Mouse (Mus musculus): ENCODE measurements at regions not wholly inside any gene's neighbourhood (a gene's known extent, or its start where the extent isn't known, plus 50 kb on each side); places are given as distances from the start of the nearest gene placed in this dataset.

DNA sequence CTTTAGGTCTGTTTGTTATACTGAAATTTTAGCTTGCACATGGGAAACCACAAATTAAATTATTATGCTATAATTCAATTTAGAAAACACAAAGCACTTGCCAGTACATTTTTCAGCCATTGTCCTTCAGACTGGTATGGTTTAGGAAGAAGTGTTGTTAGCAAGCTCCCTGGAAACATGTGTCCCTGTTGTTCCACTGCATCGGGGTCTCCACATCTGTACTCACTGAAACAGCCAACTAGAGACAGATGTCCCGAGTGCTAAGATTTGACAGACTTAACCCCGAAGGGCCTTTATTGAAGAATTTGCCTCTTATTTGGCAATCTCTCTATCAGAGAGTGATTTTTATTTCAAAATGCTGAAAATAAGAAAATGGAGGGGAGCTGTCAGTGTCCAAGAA lies 362.6 kb downstream of the Rfpl4b start:
- no peak for ATAC-seq (replicated peaks; ENCODE audit: low FRiP score)
- no peak overlapping the region for H3K4me3 ChIP-seq (replicated peaks)
- WGBS: 73% methylated on average over 3 of the region's 3 CpGs

DNA sequence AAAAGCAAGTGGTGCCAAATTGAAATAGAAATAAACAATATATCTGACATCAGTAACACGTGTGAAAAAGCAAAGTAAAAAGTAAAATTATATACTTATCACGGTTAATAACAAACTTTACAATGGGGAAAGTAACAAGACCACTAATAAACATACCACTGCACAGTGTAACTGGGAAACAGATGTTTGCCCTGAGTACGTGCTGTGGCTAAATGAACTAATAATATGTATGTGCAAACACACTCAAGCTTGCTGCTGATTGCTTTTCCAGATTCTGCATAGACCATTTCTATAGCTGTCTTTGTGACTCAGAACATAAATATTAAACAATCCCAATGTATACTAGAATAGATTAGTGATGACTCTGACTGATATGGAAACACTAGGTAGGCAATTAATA lies 363.2 kb downstream of the Rfpl4b start:
- 82% methylated on average over 3 of the region's 3 CpGs for WGBS
- Histone ChIP-seq H3K9me3 (replicated peaks) (no peaks in the 10 kb centered on the region), H3K4me2 (no peak overlapping the region), H3K4me3 (replicated peaks) (no peak overlapping the region), H3K36me3 (no peaks in the 10 kb centered on the region), H3K27ac (no peak overlapping the region), H3K9ac (no peak overlapping the region), H3K4me1 (no peaks in the 10 kb centered on the region), H3K27me3 (no peaks in the 10 kb centered on the region)
- ATAC-seq (replicated peaks; ENCODE audit: low FRiP score): no peak

More for the DNA sequence above, 362.6 kb downstream of the Rfpl4b start:
- no peaks in the 10 kb centered on the region for H3K4me1 ChIP-seq
- no peak overlapping the region for H3K9ac ChIP-seq
- H3K9me3 ChIP-seq (replicated peaks): no peaks in the 10 kb centered on the region
- no peak overlapping the region for H3K4me2 ChIP-seq
- H3K36me3 ChIP-seq: no peaks in the 10 kb centered on the region
- no peaks in the 10 kb centered on the region for H3K27me3 ChIP-seq
- no peak overlapping the region for H3K27ac ChIP-seq

DNA sequence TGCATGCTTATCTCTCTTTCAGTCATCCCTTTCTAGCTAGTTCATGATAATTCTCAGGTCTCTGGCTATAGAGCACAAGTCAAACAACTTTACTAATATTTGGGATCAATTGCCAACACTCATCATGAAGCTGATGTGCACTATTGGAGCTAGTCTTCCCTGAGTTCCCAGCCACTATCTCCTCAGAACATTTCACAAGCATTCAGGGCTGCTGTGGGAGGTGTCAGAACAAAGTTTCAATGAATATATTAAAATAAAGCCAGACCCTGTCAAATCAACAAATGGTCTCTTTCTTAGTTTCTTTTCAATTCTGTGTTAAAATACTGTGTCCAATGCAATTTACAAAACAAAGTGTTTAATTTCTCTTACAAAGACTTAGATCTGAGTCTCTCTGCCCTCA lies 364.8 kb downstream of the Rfpl4b start:
- Histone ChIP-seq H3K4me1 (no peaks in the 10 kb centered on the region), H3K27me3 (no peaks in the 10 kb centered on the region), H3K9ac (no peak overlapping the region), H3K36me3 (no peaks in the 10 kb centered on the region), H3K27ac (no peak overlapping the region), H3K4me2 (no peak overlapping the region), H3K9me3 (replicated peaks) (no peaks in the 10 kb centered on the region), H3K4me3 (replicated peaks) (no peak overlapping the region)
- no peak for ATAC-seq (replicated peaks; ENCODE audit: low FRiP score)

DNA sequence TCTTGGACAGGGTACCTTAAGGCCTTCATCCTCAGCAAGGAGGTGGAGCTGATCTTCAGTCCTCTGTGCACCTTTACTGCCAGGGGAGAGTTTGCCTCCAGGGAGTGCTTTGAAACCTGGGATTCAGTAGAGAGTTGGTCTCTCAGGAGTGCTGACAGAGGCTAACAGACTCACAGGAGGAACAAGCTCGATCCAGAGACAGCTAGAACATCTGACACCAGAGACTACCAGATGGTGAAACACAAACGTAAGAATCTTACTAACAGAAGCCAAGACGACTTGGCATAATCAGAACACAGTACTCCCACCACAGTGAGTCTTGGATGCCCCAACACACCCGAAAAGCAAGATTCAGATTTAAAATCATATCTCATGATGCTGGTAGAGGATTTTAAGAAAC lies 372.3 kb downstream of the Rfpl4b start:
- Histone ChIP-seq H3K9me3 (replicated peaks) (no peaks in the 10 kb centered on the region), H3K4me2 (no peak overlapping the region), H3K9ac (no peak overlapping the region), H3K36me3 (no peaks in the 10 kb centered on the region), H3K27ac (no peak overlapping the region), H3K27me3 (no peaks in the 10 kb centered on the region), H3K4me3 (replicated peaks) (no peak overlapping the region), H3K4me1 (no peaks in the 10 kb centered on the region)
- no peak for ATAC-seq (replicated peaks; ENCODE audit: low FRiP score)
- 78% methylated on average over 4 of the region's 4 CpGs for WGBS

DNA sequence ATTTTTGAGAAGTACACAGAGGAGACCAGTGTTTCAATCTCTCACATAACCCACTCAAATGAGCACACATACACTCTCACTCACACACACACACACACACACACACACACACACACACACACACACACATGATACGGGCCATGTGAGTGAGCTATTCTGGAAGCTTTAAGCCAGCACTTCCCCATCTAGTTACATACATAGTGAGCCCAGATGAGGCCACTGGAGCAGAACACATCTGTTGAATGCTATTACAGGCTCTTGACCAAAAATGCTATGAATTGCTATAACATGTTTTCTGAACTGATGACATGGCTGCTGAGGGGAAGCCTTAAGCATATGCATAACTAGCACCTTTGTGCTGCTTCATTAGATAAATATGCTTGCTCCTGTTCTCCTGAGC lies 373.9 kb downstream of the Rfpl4b start:
- H3K4me2 ChIP-seq: no peak overlapping the region
- WGBS: 92% methylated on average over 1 of the region's 1 CpGs
- no peak overlapping the region for H3K27ac ChIP-seq
- no peak overlapping the region for H3K4me3 ChIP-seq (replicated peaks)
- H3K36me3 ChIP-seq: no peaks in the 10 kb centered on the region
- no peak for ATAC-seq (replicated peaks; ENCODE audit: low FRiP score)
- H3K9ac ChIP-seq: no peak overlapping the region
- no peaks in the 10 kb centered on the region for H3K9me3 ChIP-seq (replicated peaks)
- H3K4me1 ChIP-seq: no peaks in the 10 kb centered on the region
- H3K27me3 ChIP-seq: no peaks in the 10 kb centered on the region

DNA sequence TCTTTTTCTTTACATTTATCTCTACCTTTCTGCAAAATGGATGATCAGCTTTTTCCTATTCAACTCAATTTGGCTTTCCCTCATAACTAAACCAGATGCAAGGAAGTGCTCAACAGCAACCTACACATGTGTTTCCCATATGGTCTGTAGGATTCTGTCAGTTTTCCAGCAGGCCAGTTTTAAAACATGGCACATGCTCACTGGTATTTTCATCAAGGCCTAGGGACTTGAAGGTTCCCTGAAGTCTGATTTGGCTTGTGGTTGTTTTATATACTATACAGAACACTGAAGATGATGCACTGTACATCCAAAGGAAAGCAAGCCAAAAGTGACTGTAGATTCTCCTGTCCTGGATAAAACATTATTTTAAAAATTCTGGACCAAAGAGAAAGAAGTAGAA lies 374.3 kb downstream of the Rfpl4b start:
- ATAC-seq (replicated peaks; ENCODE audit: low FRiP score): no peak

DNA sequence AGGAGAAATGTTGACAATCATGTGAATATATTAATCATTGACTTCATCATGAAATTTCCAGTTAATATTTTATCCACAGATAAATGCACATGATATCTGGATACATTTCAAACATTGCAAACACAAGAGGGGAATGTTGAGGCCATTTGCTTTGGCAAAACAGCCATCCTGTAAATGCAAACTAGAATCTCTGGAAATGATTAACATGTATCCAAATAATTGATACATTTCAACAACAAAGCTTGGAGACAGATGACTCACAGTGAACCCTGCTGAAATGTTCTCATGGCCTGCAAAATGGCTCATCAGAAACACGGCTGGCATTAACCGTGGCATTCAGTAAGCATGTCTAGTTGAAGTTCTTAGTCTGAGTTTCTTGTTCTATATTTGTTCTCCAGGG lies 382.3 kb downstream of the Rfpl4b start:
- 94% methylated on average over 2 of the region's 2 CpGs for WGBS
- no peak for ATAC-seq (replicated peaks; ENCODE audit: low FRiP score)
- H3K9ac ChIP-seq: no peak overlapping the region
- H3K4me3 ChIP-seq (replicated peaks): no peak overlapping the region
- H3K4me2 ChIP-seq: no peak overlapping the region
- H3K9me3 ChIP-seq (replicated peaks): no peaks in the 10 kb centered on the region
- H3K4me1 ChIP-seq: no peaks in the 10 kb centered on the region
- no peaks in the 10 kb centered on the region for H3K36me3 ChIP-seq
- no peaks in the 10 kb centered on the region for H3K27me3 ChIP-seq
- no peak overlapping the region for H3K27ac ChIP-seq

More for the DNA sequence above, 374.3 kb downstream of the Rfpl4b start:
- Histone ChIP-seq H3K4me1 (no peaks in the 10 kb centered on the region), H3K4me3 (replicated peaks) (no peak overlapping the region), H3K9me3 (replicated peaks) (no peaks in the 10 kb centered on the region), H3K4me2 (no peak overlapping the region), H3K27ac (no peak overlapping the region), H3K27me3 (no peaks in the 10 kb centered on the region), H3K36me3 (no peaks in the 10 kb centered on the region), H3K9ac (no peak overlapping the region)

DNA sequence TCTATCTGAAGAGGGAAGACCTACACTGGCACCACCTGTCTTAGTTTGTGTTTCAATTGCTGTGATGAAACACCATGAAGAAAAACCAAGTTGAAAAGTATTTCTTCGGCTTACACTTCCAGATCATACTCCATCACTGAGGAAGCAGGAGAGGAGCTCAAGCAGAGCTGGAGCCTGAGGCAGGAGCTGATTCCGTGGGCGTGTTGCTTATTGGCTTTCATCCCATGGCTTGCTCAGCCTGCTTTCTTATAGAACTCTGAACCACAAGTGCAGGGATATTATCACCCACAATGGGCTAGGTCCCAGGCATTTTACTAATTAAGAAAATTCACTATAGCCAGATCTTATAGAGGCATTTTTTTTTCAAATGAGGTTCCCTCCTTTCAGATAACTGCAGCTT lies 384.7 kb downstream of the Rfpl4b start:
- Histone ChIP-seq H3K27ac (no peak overlapping the region), H3K9me3 (replicated peaks) (no peaks in the 10 kb centered on the region), H3K4me1 (no peaks in the 10 kb centered on the region), H3K27me3 (no peaks in the 10 kb centered on the region), H3K36me3 (no peaks in the 10 kb centered on the region), H3K4me2 (no peak overlapping the region), H3K4me3 (replicated peaks) (no peak overlapping the region), H3K9ac (no peak overlapping the region)
- 90% methylated on average over 3 of the region's 3 CpGs for WGBS
- no peak for ATAC-seq (replicated peaks; ENCODE audit: low FRiP score)

DNA sequence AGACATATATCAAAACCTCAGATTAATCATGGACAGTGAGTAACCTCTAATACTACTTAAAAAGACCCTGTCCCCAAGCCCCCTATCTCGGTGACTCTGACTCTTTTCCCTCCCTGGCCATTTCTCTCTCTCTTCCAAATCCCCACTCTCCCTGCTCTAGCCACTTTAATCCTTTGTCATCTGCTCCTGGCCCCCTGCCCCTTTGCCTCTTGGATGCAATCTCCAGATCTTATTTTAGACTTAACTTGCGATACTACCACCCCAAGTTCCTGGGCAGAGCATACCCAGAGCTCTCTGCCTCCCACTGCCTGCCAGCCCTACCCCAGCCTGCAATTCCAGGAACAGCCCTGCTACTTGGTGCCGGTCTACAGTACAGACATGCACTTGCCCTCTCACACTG lies 400.0 kb downstream of the Rfpl4b start:
- Histone ChIP-seq H3K27me3 (no peaks in the 10 kb centered on the region), H3K4me3 (replicated peaks) (no peak overlapping the region), H3K27ac (no peak overlapping the region), H3K9ac (no peak overlapping the region), H3K4me1 (no peaks in the 10 kb centered on the region), H3K4me2 (no peak overlapping the region), H3K36me3 (no peaks in the 10 kb centered on the region), H3K9me3 (replicated peaks) (no peaks in the 10 kb centered on the region)
- 87% methylated on average over 3 of the region's 3 CpGs for WGBS
- no peak for ATAC-seq (replicated peaks; ENCODE audit: low FRiP score)

DNA sequence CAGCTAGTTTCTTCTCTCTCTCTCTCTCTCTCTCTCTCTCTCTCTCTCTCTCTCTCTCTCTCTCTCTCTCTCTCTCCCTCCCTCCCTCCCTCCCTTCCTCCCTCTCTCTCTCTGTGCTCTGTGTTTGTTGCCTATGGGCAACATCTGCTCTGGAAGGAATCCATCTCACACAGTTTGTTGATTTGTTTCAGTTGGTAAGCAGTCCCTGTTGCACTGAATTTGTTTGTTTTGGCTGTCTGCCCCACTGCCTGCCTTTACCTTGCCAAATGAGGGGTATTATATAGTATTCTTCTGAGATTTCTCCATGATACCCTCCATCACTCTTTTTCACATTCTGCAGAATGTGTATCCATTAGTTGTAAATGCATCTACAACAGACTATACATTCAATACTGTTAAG lies 401.8 kb downstream of the Rfpl4b start:
- ATAC-seq (replicated peaks; ENCODE audit: low FRiP score): no peak
- Histone ChIP-seq H3K9ac (no peak overlapping the region), H3K9me3 (replicated peaks) (no peaks in the 10 kb centered on the region), H3K27me3 (no peaks in the 10 kb centered on the region), H3K4me1 (no peaks in the 10 kb centered on the region), H3K36me3 (no peaks in the 10 kb centered on the region), H3K4me3 (replicated peaks) (no peak overlapping the region), H3K27ac (no peak overlapping the region), H3K4me2 (no peak overlapping the region)

DNA sequence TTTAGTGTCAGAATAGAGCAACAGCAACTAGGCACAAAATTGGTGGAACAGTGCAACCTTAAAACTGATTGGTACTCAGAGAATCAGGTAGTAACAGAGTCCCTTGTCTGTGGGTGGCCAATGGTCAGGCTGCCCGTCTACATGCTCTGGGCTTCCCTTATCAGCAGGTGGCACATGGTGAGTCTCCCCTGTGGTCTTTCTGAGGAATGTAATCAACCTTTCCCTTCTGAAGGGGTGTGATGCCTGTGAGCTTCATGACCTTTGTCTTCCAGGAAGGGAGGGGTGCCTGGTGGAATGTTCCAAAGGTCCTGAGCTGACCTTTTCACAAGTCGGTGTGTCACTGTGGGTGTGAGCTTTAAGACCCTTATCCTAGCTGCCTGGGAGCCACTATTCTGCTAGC lies 438.4 kb downstream of the Rfpl4b start:
- no peaks in the 10 kb centered on the region for H3K9me3 ChIP-seq (replicated peaks)

DNA sequence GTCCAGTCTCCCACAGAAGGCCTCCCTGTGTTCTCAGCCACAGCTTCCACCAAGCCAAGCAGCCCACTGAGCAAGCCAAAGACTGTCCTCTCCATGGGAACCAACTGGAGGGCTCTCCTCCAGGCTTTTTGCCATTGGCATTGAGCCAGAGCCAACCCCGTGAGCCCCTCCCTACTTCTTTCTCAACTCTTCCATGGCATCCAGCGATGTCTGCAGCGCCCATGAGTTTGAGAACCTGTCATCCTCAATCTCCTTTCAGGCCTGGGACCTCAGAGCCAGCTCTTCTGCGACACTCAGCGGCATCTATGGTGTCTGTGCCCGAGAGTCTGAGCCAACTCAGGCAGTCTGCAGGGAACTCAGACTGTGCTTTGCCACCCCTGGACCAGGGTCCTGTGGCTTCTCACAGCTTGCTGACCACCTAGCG lies 439.7 kb downstream of the Rfpl4b start:
- no peak for ATAC-seq (replicated peaks; ENCODE audit: low FRiP score)
- Histone ChIP-seq H3K4me2 (no peak overlapping the region), H3K36me3 (no peaks in the 10 kb centered on the region), H3K4me1 (no peaks in the 10 kb centered on the region), H3K4me3 (replicated peaks) (no peak overlapping the region), H3K9me3 (replicated peaks) (no peaks in the 10 kb centered on the region), H3K27me3 (no peaks in the 10 kb centered on the region), H3K9ac (no peak overlapping the region), H3K27ac (no peak overlapping the region)
- WGBS: 91% methylated on average over 7 of the region's 7 CpGs

More for the DNA sequence above, 438.4 kb downstream of the Rfpl4b start:
- ATAC-seq (replicated peaks; ENCODE audit: low FRiP score): no peak
- no peaks in the 10 kb centered on the region for H3K27me3 ChIP-seq
- no peaks in the 10 kb centered on the region for H3K36me3 ChIP-seq
- H3K27ac ChIP-seq: no peak overlapping the region
- WGBS: 49% methylated on average over 2 of the region's 2 CpGs
- H3K4me2 ChIP-seq: no peak overlapping the region
- no peak overlapping the region for H3K9ac ChIP-seq
- H3K4me3 ChIP-seq (replicated peaks): no peak overlapping the region
- H3K4me1 ChIP-seq: no peaks in the 10 kb centered on the region

DNA sequence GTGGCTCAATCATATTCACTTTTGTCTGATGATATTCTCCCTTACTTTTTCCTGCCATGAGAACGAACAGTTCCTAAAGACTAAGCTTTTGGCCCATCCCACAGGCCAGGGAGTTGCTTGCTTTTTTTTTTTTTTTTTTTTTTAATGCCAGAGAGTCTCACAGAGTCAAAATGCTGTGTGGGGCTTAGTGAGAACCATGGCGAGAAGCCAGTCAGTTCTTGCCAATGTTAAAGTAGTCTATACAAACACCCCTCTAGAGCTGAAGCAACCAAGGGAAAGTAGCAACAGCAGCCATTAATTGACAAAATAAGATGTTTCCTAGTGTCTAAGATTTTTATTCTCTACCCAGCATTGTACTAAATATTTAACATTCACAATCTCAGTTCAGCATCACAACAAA lies 441.2 kb downstream of the Rfpl4b start:
- WGBS: 88% methylated on average over 2 of the region's 2 CpGs
- no peak overlapping the region for H3K4me2 ChIP-seq

More for the DNA sequence above, 441.2 kb downstream of the Rfpl4b start:
- no peak for ATAC-seq (replicated peaks; ENCODE audit: low FRiP score)
- Histone ChIP-seq H3K4me1 (no peaks in the 10 kb centered on the region), H3K27ac (no peak overlapping the region), H3K4me3 (replicated peaks) (no peak overlapping the region), H3K36me3 (no peaks in the 10 kb centered on the region), H3K9ac (no peak overlapping the region), H3K9me3 (replicated peaks) (no peaks in the 10 kb centered on the region), H3K27me3 (no peaks in the 10 kb centered on the region)
